Mouse (Mus musculus): ENCODE measurements around the gene Tcaf3. TPM values are rescaled to one million over a fixed set of nuclear protein-coding genes. Genes with fewer than 3 reads are reported as not detected.

The Tcaf3 gene
- not detected in 2 replicates for polyA plus RNA-seq (2012; rRNA removed)

GRCm38 (mm10) chr6:42597592-42597991 is at the start of gene Tcaf3:
TSS of gene Tcaf3 (minus strand) at chr6:42597692.

DNA sequence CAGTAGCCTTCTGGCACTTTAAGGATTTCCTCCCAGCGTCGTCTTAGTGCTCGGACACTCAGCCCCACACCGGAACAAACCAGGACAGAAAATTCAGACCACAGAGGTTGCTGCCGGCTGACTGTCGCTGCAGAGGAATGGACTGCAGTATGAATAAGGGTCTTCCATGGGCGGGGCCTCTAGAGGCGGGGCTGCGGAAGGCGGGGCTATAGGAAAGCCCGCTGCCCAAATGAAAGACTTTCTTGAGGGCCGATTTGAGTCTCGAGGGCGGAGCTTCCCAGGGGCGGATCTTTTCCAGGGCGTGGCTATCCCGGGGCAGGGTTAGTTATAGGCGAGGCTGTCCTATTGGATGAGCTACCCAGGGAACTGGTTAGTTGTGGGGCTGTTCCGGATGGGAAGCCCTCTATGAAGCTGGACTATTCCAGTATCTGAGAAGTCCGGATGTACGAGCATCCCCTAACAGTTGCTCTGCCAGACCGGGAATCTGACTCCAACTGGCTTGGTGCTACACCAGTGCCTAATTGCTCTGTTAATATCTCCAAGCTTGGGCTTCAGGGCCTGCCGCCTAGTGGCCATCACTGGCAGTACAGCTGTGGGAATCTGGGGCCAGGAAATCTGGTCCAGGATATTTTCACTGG is 47.5 kb upstream of the Tcaf3 start, which contains the start of gene Tcaf2:
Gene Tcaf2, minus strand, starts transcription at position 343 of the 638 bp plus-strand sequence.

GRCm38 (mm10) chr6:42547461-42547860 is 50.0 kb downstream of the Tcaf3 start, which contains the start of gene Olfr455:
TSS of gene Olfr455 (minus strand) at chr6:42547587.

Other genes starting within 250 kb of the Tcaf3 start
- gene Zyx, start 248.1 kb downstream of the Tcaf3 start, polyA plus RNA-seq (2012; rRNA removed), result 140 and 165 TPM in 2 replicates
- 23.0 and 25.5 TPM in 2 replicates for gene Epha1, start 224.4 kb downstream of the Tcaf3 start, polyA plus RNA-seq (2012; rRNA removed)
- gene Tas2r143, start 197.5 kb downstream of the Tcaf3 start, polyA plus RNA-seq (2012; rRNA removed), result 0.27 TPM in 1 of 2 replicates, not detected in the other
- gene Tas2r135, start 192.3 kb downstream of the Tcaf3 start, polyA plus RNA-seq (2012; rRNA removed), result not detected in 2 replicates
- not detected in 2 replicates for gene Tas2r126, start 163.2 kb downstream of the Tcaf3 start, polyA plus RNA-seq (2012; rRNA removed)
- gene Olfr458, start 132.5 kb downstream of the Tcaf3 start, polyA plus RNA-seq (2012; rRNA removed), result not detected in 2 replicates
- gene Olfr457, start 121.4 kb downstream of the Tcaf3 start, polyA plus RNA-seq (2012; rRNA removed), result not detected in 2 replicates
- not detected in 2 replicates for gene Olfr456, start 110.5 kb downstream of the Tcaf3 start, polyA plus RNA-seq (2012; rRNA removed)
- gene Olfr455, start 50.1 kb downstream of the Tcaf3 start, polyA plus RNA-seq (2012; rRNA removed), result not detected in 2 replicates
- 3.1 and 4.4 TPM in 2 replicates for gene Tcaf2, start 47.6 kb upstream of the Tcaf3 start, polyA plus RNA-seq (2012; rRNA removed)
- gene Tcaf1, start 112.4 kb upstream of the Tcaf3 start, polyA plus RNA-seq (2012; rRNA removed), result 10.1 and 10.5 TPM in 2 replicates
- gene Olfr453, start 141.7 kb upstream of the Tcaf3 start, polyA plus RNA-seq (2012; rRNA removed), result not detected in 2 replicates
- gene Olfr38, start 158.7 kb upstream of the Tcaf3 start, polyA plus RNA-seq (2012; rRNA removed), result not detected in 2 replicates
- not detected in 2 replicates for gene Olfr452, start 187.4 kb upstream of the Tcaf3 start, polyA plus RNA-seq (2012; rRNA removed)
- gene Olfr450, start 214.2 kb upstream of the Tcaf3 start, polyA plus RNA-seq (2012; rRNA removed), result not detected in 2 replicates
- not detected in 2 replicates for gene Olfr449, start 236.7 kb upstream of the Tcaf3 start, polyA plus RNA-seq (2012; rRNA removed)

Measured in colon, adult 2 months (tissue).